Mouse (Mus musculus): Measurements from ENCODE around the gene Fgfr2. TPM values are rescaled to one million over a fixed set of nuclear protein-coding genes. Genes with fewer than 3 reads are reported as not detected.

Fgfr2 gene
- polyA plus RNA-seq, 1 experiment from 2014 or later: 18.5 TPM

- H3K36me3 ChIP-seq: peaks cover 24% of the 10 kb centered on the region
- no peaks in the 10 kb centered on the region for H3K27me3 ChIP-seq (replicated peaks)
- no peaks in the 10 kb centered on the region for H3K9me3 ChIP-seq (replicated peaks)
- H3K9ac ChIP-seq: no peak overlapping the region
- no peak overlapping the region for H3K4me2 ChIP-seq
- no peaks in the 10 kb centered on the region for H3K4me1 ChIP-seq
- ATAC-seq: no peak
- no peak overlapping the region for H3K4me3 ChIP-seq
- WGBS (ENCODE audit: insufficient replicate concordance): 68% methylated on average over 6 of the region's 6 CpGs
- H3K27ac ChIP-seq: no peak overlapping the region
Measured at GRCm38 (mm10) chr7:130732908-130733307, 2390.2 kb downstream of the Fgfr2 start.

- H3K27ac ChIP-seq: no peak overlapping the region
- no peaks in the 10 kb centered on the region for H3K27me3 ChIP-seq (replicated peaks)
- no peaks in the 10 kb centered on the region for H3K9me3 ChIP-seq (replicated peaks)
- ATAC-seq: no peak
- no peak overlapping the region for H3K9ac ChIP-seq
- H3K36me3 ChIP-seq: peaks cover 24% of the 10 kb centered on the region
- no peak overlapping the region for H3K4me2 ChIP-seq
- no peak overlapping the region for H3K4me3 ChIP-seq
- WGBS (ENCODE audit: insufficient replicate concordance): 74% methylated on average over 7 of the region's 7 CpGs
- H3K4me1 ChIP-seq: peaks cover 5% of the 10 kb centered on the region
Measured at GRCm38 (mm10) chr7:130731792-130732191, 2391.4 kb downstream of the Fgfr2 start.

GRCm38 (mm10) chr7:130727560-130727959 is 2395.6 kb downstream of the Fgfr2 start:
- WGBS (ENCODE audit: insufficient replicate concordance): 80% methylated on average over 4 of the region's 4 CpGs
- H3K36me3 ChIP-seq: peaks cover 7% of the 10 kb centered on the region
- ATAC-seq: 0 out of 2 replicates have a peak, but pooled peaks have one; percentile 11

GRCm38 (mm10) chr7:130726724-130727422 is 2396.3 kb downstream of the Fgfr2 start:
- Histone ChIP-seq H3K9ac (no peak overlapping the region), H3K9me3 (replicated peaks) (no peaks in the 10 kb centered on the region), H3K36me3 (peaks cover 7% of the 10 kb centered on the region), H3K4me2 (no peak overlapping the region), H3K27me3 (replicated peaks) (no peaks in the 10 kb centered on the region), H3K4me1 (peaks cover 16% of the 10 kb centered on the region), H3K27ac (no peak overlapping the region), H3K4me3 (no peak overlapping the region)
- ATAC-seq: peak; percentile 19; the same call in 1 of the 2 replicates
- 45% methylated on average over 8 of the region's 8 CpGs for WGBS (ENCODE audit: insufficient replicate concordance)

More at GRCm38 (mm10) chr7:130727560-130727959, 2395.6 kb downstream of the Fgfr2 start:
- H3K4me3 ChIP-seq: no peak overlapping the region
- H3K4me1 ChIP-seq: peaks cover 16% of the 10 kb centered on the region
- no peak overlapping the region for H3K9ac ChIP-seq
- no peaks in the 10 kb centered on the region for H3K27me3 ChIP-seq (replicated peaks)
- no peak overlapping the region for H3K27ac ChIP-seq
- H3K9me3 ChIP-seq (replicated peaks): no peaks in the 10 kb centered on the region
- no peak overlapping the region for H3K4me2 ChIP-seq

- 66% methylated on average over 3 of the region's 3 CpGs for WGBS (ENCODE audit: insufficient replicate concordance)
- Histone ChIP-seq H3K9me3 (replicated peaks) (no peaks in the 10 kb centered on the region), H3K4me2 (no peak overlapping the region), H3K36me3 (peaks cover 7% of the 10 kb centered on the region), H3K27ac (no peak overlapping the region), H3K4me1 (peaks cover 16% of the 10 kb centered on the region), H3K27me3 (replicated peaks) (no peaks in the 10 kb centered on the region), H3K4me3 (no peak overlapping the region), H3K9ac (no peak overlapping the region)
- ATAC-seq: no peak
Measured at GRCm38 (mm10) chr7:130726185-130726584, 2397.0 kb downstream of the Fgfr2 start.

GRCm38 (mm10) chr7:130720646-130721335 is 2402.4 kb downstream of the Fgfr2 start:
- H3K36me3 ChIP-seq: no peaks in the 10 kb centered on the region
- 76% methylated on average over 9 of the region's 9 CpGs for WGBS (ENCODE audit: insufficient replicate concordance)

GRCm38 (mm10) chr7:130719931-130720598 is 2403.1 kb downstream of the Fgfr2 start:
- WGBS (ENCODE audit: insufficient replicate concordance): 48% methylated on average over 16 of the region's 16 CpGs

More at GRCm38 (mm10) chr7:130720646-130721335, 2402.4 kb downstream of the Fgfr2 start:
- Histone ChIP-seq H3K4me1 (peaks cover 4% of the 10 kb centered on the region; the same call in 1 of the 2 replicates), H3K4me3 (no peak overlapping the region), H3K27ac (no peak overlapping the region), H3K9ac (no peak overlapping the region), H3K4me2 (no peak overlapping the region), H3K27me3 (replicated peaks) (no peaks in the 10 kb centered on the region), H3K9me3 (replicated peaks) (no peaks in the 10 kb centered on the region)
- no peak for ATAC-seq

GRCm38 (mm10) chr7:130716989-130717388 is 2406.2 kb downstream of the Fgfr2 start:
- peak; percentile 59 for ATAC-seq

More at GRCm38 (mm10) chr7:130719931-130720598, 2403.1 kb downstream of the Fgfr2 start:
- H3K27ac ChIP-seq: no peak overlapping the region
- no peak overlapping the region for H3K4me2 ChIP-seq
- no peak overlapping the region for H3K4me3 ChIP-seq
- no peaks in the 10 kb centered on the region for H3K9me3 ChIP-seq (replicated peaks)
- no peak for ATAC-seq
- no peak overlapping the region for H3K9ac ChIP-seq
- H3K4me1 ChIP-seq: peaks cover 4% of the 10 kb centered on the region; the same call in 1 of the 2 replicates
- H3K36me3 ChIP-seq: no peaks in the 10 kb centered on the region
- H3K27me3 ChIP-seq (replicated peaks): no peaks in the 10 kb centered on the region

GRCm38 (mm10) chr7:130716341-130716740 is 2406.8 kb downstream of the Fgfr2 start:
- H3K9ac ChIP-seq: no peak overlapping the region
- no peaks in the 10 kb centered on the region for H3K36me3 ChIP-seq
- no peaks in the 10 kb centered on the region for H3K9me3 ChIP-seq (replicated peaks)
- H3K4me1 ChIP-seq: peaks cover 4% of the 10 kb centered on the region; the same call in 1 of the 2 replicates
- no peak overlapping the region for H3K27ac ChIP-seq
- no peak overlapping the region for H3K4me2 ChIP-seq
- H3K4me3 ChIP-seq: no peak overlapping the region
- no peak for ATAC-seq
- no peaks in the 10 kb centered on the region for H3K27me3 ChIP-seq (replicated peaks)
- 78% methylated on average over 4 of the region's 4 CpGs for WGBS (ENCODE audit: insufficient replicate concordance)

More at GRCm38 (mm10) chr7:130716989-130717388, 2406.2 kb downstream of the Fgfr2 start:
- Histone ChIP-seq H3K4me3 (no peak overlapping the region), H3K9me3 (replicated peaks) (no peaks in the 10 kb centered on the region), H3K36me3 (no peaks in the 10 kb centered on the region), H3K27ac (no peak overlapping the region), H3K27me3 (replicated peaks) (no peaks in the 10 kb centered on the region), H3K4me1 (peaks cover 4% of the 10 kb centered on the region; the same call in 1 of the 2 replicates), H3K9ac (no peak overlapping the region), H3K4me2 (no peak overlapping the region)
- WGBS (ENCODE audit: insufficient replicate concordance): 74% methylated on average over 6 of the region's 6 CpGs

GRCm38 (mm10) chr7:130715467-130715866 is 2407.7 kb downstream of the Fgfr2 start:
- Histone ChIP-seq H3K36me3 (no peaks in the 10 kb centered on the region), H3K27me3 (replicated peaks) (no peaks in the 10 kb centered on the region), H3K27ac (no peak overlapping the region), H3K4me1 (peaks cover 4% of the 10 kb centered on the region; the same call in 1 of the 2 replicates), H3K9me3 (replicated peaks) (no peaks in the 10 kb centered on the region), H3K4me3 (no peak overlapping the region), H3K4me2 (no peak overlapping the region), H3K9ac (no peak overlapping the region)
- WGBS (ENCODE audit: insufficient replicate concordance): 76% methylated on average over 3 of the region's 3 CpGs
- no peak for ATAC-seq

- ATAC-seq: no peak
- Histone ChIP-seq H3K9me3 (replicated peaks) (no peaks in the 10 kb centered on the region), H3K9ac (no peak overlapping the region), H3K4me3 (no peak overlapping the region), H3K36me3 (no peaks in the 10 kb centered on the region), H3K4me1 (peaks cover 8% of the 10 kb centered on the region; the same call in 1 of the 2 replicates), H3K27ac (no peak overlapping the region), H3K27me3 (replicated peaks) (no peaks in the 10 kb centered on the region), H3K4me2 (no peak overlapping the region)
- WGBS (ENCODE audit: insufficient replicate concordance): 58% methylated on average over 6 of the region's 6 CpGs
Measured at GRCm38 (mm10) chr7:130713319-130713718, 2409.8 kb downstream of the Fgfr2 start.

All from liver, embryonic 12.5 days (tissue).